Mouse (Mus musculus): ENCODE results near the gene Ifnar2. TPM values are rescaled to one million over a fixed set of nuclear protein-coding genes. Genes with fewer than 3 reads are reported as not detected.

Gene Ifnar2
- polyA plus RNA-seq, 1 experiment from 2014 or later = 53.9 TPM

- no peak overlapping the region for H3K4me3 ChIP-seq (ENCODE audit: low read depth, low read length)
- peaks cover 8% of the 10 kb centered on the region for H3K36me3 ChIP-seq (ENCODE audit: control insufficient read depth, insufficient read depth, low read length)
- no peak overlapping the region for H3K9ac ChIP-seq (ENCODE audit: low read depth, low read length)
- no peak overlapping the region for H3K27ac ChIP-seq (ENCODE audit: low read depth, low read length)
- H3K27me3 ChIP-seq (ENCODE audit: control insufficient read depth, insufficient read depth, low read length) = no peaks in the 10 kb centered on the region
- ATAC-seq (replicated peaks; ENCODE audit: insufficient number of reproducible peaks, low FRiP score, low TSS enrichment) = no peak
- peaks cover 7% of the 10 kb centered on the region for H3K4me1 ChIP-seq (ENCODE audit: control insufficient read depth, insufficient read depth, low read length)
- 58% methylated on average over 12 of the region's 12 CpGs for WGBS (ENCODE audit: insufficient replicate concordance)
- no peaks in the 10 kb centered on the region for H3K9me3 ChIP-seq (replicated peaks; ENCODE audit: control insufficient read depth, low read length)
- no peak overlapping the region for H3K4me2 ChIP-seq
Measured at GRCm38 (mm10) chr16:91413102-91413844, 40.7 kb downstream of the Ifnar2 start.

- H3K4me1 ChIP-seq (ENCODE audit: control insufficient read depth, insufficient read depth, low read length) = no peaks in the 10 kb centered on the region; the same call in 1 of the 2 replicates
- H3K27ac ChIP-seq (ENCODE audit: low read depth, low read length) = no peak overlapping the region
- WGBS (ENCODE audit: insufficient replicate concordance) = 87% methylated on average over 9 of the region's 9 CpGs
- H3K4me2 ChIP-seq = no peak overlapping the region
- H3K4me3 ChIP-seq (ENCODE audit: low read depth, low read length) = no peak overlapping the region
- peaks cover 20% of the 10 kb centered on the region for H3K36me3 ChIP-seq (ENCODE audit: control insufficient read depth, insufficient read depth, low read length)
- no peak for ATAC-seq (replicated peaks; ENCODE audit: insufficient number of reproducible peaks, low FRiP score, low TSS enrichment)
- no peaks in the 10 kb centered on the region for H3K9me3 ChIP-seq (replicated peaks; ENCODE audit: control insufficient read depth, low read length)
- H3K27me3 ChIP-seq (ENCODE audit: control insufficient read depth, insufficient read depth, low read length) = no peaks in the 10 kb centered on the region
- no peak overlapping the region for H3K9ac ChIP-seq (ENCODE audit: low read depth, low read length)
Measured at GRCm38 (mm10) chr16:91415391-91416189, 43.0 kb downstream of the Ifnar2 start.

- H3K9ac ChIP-seq (ENCODE audit: low read depth, low read length) = no peak overlapping the region
- H3K9me3 ChIP-seq (replicated peaks; ENCODE audit: control insufficient read depth, low read length) = no peaks in the 10 kb centered on the region
- H3K36me3 ChIP-seq (ENCODE audit: control insufficient read depth, insufficient read depth, low read length) = peaks cover 22% of the 10 kb centered on the region
- H3K27ac ChIP-seq (ENCODE audit: low read depth, low read length) = peak overlapping the region; percentile 47; the same call in 1 of the 2 replicates
- H3K4me1 ChIP-seq (ENCODE audit: control insufficient read depth, insufficient read depth, low read length) = no peaks in the 10 kb centered on the region; the same call in 1 of the 2 replicates
- 94% methylated on average over 6 of the region's 6 CpGs for WGBS (ENCODE audit: insufficient replicate concordance)
- no peak overlapping the region for H3K4me2 ChIP-seq
- ATAC-seq (replicated peaks; ENCODE audit: insufficient number of reproducible peaks, low FRiP score, low TSS enrichment) = no peak
- no peak overlapping the region for H3K4me3 ChIP-seq (ENCODE audit: low read depth, low read length)
- no peaks in the 10 kb centered on the region for H3K27me3 ChIP-seq (ENCODE audit: control insufficient read depth, insufficient read depth, low read length)
Measured at GRCm38 (mm10) chr16:91416357-91416756, 43.8 kb downstream of the Ifnar2 start.

- 34% methylated on average over 7 of the region's 7 CpGs for WGBS (ENCODE audit: insufficient replicate concordance)
- no peaks in the 10 kb centered on the region; the same call in 1 of the 2 replicates for H3K4me1 ChIP-seq (ENCODE audit: control insufficient read depth, insufficient read depth, low read length)
- H3K27ac ChIP-seq (ENCODE audit: low read depth, low read length) = peak overlapping the region; percentile 47
- no peaks in the 10 kb centered on the region for H3K9me3 ChIP-seq (replicated peaks; ENCODE audit: control insufficient read depth, low read length)
- no peak overlapping the region for H3K9ac ChIP-seq (ENCODE audit: low read depth, low read length)
- peak overlapping the region; percentile 2; the same call in 1 of the 2 replicates for H3K4me2 ChIP-seq
- H3K36me3 ChIP-seq (ENCODE audit: control insufficient read depth, insufficient read depth, low read length) = peaks cover 22% of the 10 kb centered on the region
- H3K27me3 ChIP-seq (ENCODE audit: control insufficient read depth, insufficient read depth, low read length) = no peaks in the 10 kb centered on the region
- no peak overlapping the region for H3K4me3 ChIP-seq (ENCODE audit: low read depth, low read length)
- peak; percentile 63 for ATAC-seq (replicated peaks; ENCODE audit: insufficient number of reproducible peaks, low FRiP score, low TSS enrichment)
Measured at GRCm38 (mm10) chr16:91416938-91417337, 44.4 kb downstream of the Ifnar2 start.

GRCm38 (mm10) chr16:91418531-91418930, 45.9 kb downstream of the Ifnar2 start:
- no peak for ATAC-seq (replicated peaks; ENCODE audit: insufficient number of reproducible peaks, low FRiP score, low TSS enrichment)
- H3K4me3 ChIP-seq (ENCODE audit: low read depth, low read length) = no peak overlapping the region
- H3K4me2 ChIP-seq = no peak overlapping the region
- H3K9ac ChIP-seq (ENCODE audit: low read depth, low read length) = no peak overlapping the region
- 83% methylated on average over 5 of the region's 5 CpGs for WGBS (ENCODE audit: insufficient replicate concordance)
- no peak overlapping the region for H3K27ac ChIP-seq (ENCODE audit: low read depth, low read length)
- no peaks in the 10 kb centered on the region for H3K9me3 ChIP-seq (replicated peaks; ENCODE audit: control insufficient read depth, low read length)
- no peaks in the 10 kb centered on the region; the same call in 1 of the 2 replicates for H3K4me1 ChIP-seq (ENCODE audit: control insufficient read depth, insufficient read depth, low read length)
- no peaks in the 10 kb centered on the region for H3K27me3 ChIP-seq (ENCODE audit: control insufficient read depth, insufficient read depth, low read length)
- H3K36me3 ChIP-seq (ENCODE audit: control insufficient read depth, insufficient read depth, low read length) = peaks cover 19% of the 10 kb centered on the region

GRCm38 (mm10) chr16:91425816-91426215, 53.2 kb downstream of the Ifnar2 start:
- H3K36me3 ChIP-seq (ENCODE audit: control insufficient read depth, insufficient read depth, low read length) = peaks cover 16% of the 10 kb centered on the region
- no peak overlapping the region for H3K9ac ChIP-seq (ENCODE audit: low read depth, low read length)
- H3K27me3 ChIP-seq (ENCODE audit: control insufficient read depth, insufficient read depth, low read length) = no peaks in the 10 kb centered on the region
- 0 out of 2 replicates have a peak, but pooled peaks cover 4% of the 10 kb centered on the region for H3K9me3 ChIP-seq (replicated peaks; ENCODE audit: control insufficient read depth, low read length)
- ATAC-seq (replicated peaks; ENCODE audit: insufficient number of reproducible peaks, low FRiP score, low TSS enrichment) = no peak
- H3K27ac ChIP-seq (ENCODE audit: low read depth, low read length) = no peak overlapping the region
- H3K4me2 ChIP-seq = no peak overlapping the region
- H3K4me3 ChIP-seq (ENCODE audit: low read depth, low read length) = no peak overlapping the region
- no peaks in the 10 kb centered on the region for H3K4me1 ChIP-seq (ENCODE audit: control insufficient read depth, insufficient read depth, low read length)
- WGBS (ENCODE audit: insufficient replicate concordance) = 95% methylated on average over 6 of the region's 6 CpGs

GRCm38 (mm10) chr16:91426586-91426985, 54.0 kb downstream of the Ifnar2 start:
- H3K36me3 ChIP-seq (ENCODE audit: control insufficient read depth, insufficient read depth, low read length) = peaks cover 16% of the 10 kb centered on the region
- H3K9ac ChIP-seq (ENCODE audit: low read depth, low read length) = no peak overlapping the region
- H3K27ac ChIP-seq (ENCODE audit: low read depth, low read length) = no peak overlapping the region
- 0 out of 2 replicates have a peak, but pooled peaks cover 4% of the 10 kb centered on the region for H3K9me3 ChIP-seq (replicated peaks; ENCODE audit: control insufficient read depth, low read length)
- 82% methylated on average over 4 of the region's 4 CpGs for WGBS (ENCODE audit: insufficient replicate concordance)
- no peaks in the 10 kb centered on the region for H3K27me3 ChIP-seq (ENCODE audit: control insufficient read depth, insufficient read depth, low read length)
- H3K4me2 ChIP-seq = no peak overlapping the region
- no peak for ATAC-seq (replicated peaks; ENCODE audit: insufficient number of reproducible peaks, low FRiP score, low TSS enrichment)
- H3K4me1 ChIP-seq (ENCODE audit: control insufficient read depth, insufficient read depth, low read length) = no peaks in the 10 kb centered on the region
- no peak overlapping the region for H3K4me3 ChIP-seq (ENCODE audit: low read depth, low read length)

GRCm38 (mm10) chr16:91427461-91427860, 54.9 kb downstream of the Ifnar2 start:
- no peak for ATAC-seq (replicated peaks; ENCODE audit: insufficient number of reproducible peaks, low FRiP score, low TSS enrichment)
- no peak overlapping the region for H3K9ac ChIP-seq (ENCODE audit: low read depth, low read length)
- H3K9me3 ChIP-seq (replicated peaks; ENCODE audit: control insufficient read depth, low read length) = 0 out of 2 replicates have a peak, but pooled peaks cover 4% of the 10 kb centered on the region
- no peak overlapping the region for H3K27ac ChIP-seq (ENCODE audit: low read depth, low read length)
- peaks cover 16% of the 10 kb centered on the region for H3K36me3 ChIP-seq (ENCODE audit: control insufficient read depth, insufficient read depth, low read length)
- H3K4me3 ChIP-seq (ENCODE audit: low read depth, low read length) = no peak overlapping the region
- WGBS (ENCODE audit: insufficient replicate concordance) = 59% methylated on average over 5 of the region's 5 CpGs
- no peaks in the 10 kb centered on the region for H3K27me3 ChIP-seq (ENCODE audit: control insufficient read depth, insufficient read depth, low read length)
- no peak overlapping the region for H3K4me2 ChIP-seq
- H3K4me1 ChIP-seq (ENCODE audit: control insufficient read depth, insufficient read depth, low read length) = no peaks in the 10 kb centered on the region
